Mouse (Mus musculus) NIH3T3 (cell line): ENCODE results near the gene Rnf38.

ENCODE experiments used
- DNase-seq: peaks from one replicate; pipeline ENCODE4 v3.0.0-alpha.2; 2012; ENCODE audit warnings: low read depth

Rnf38 gene

GRCm38 (mm10) chr4:44119410-44120201 is 114.0 kb downstream of the Rnf38 start:
- peak; percentile 79 for DNase-seq

- DNase-seq: no peak
Observed at GRCm38 (mm10) chr4:44115046-44115445, 118.5 kb downstream of the Rnf38 start.

GRCm38 (mm10) chr4:44113393-44114138 is 120.0 kb downstream of the Rnf38 start:
- DNase-seq: no peak

DNA sequence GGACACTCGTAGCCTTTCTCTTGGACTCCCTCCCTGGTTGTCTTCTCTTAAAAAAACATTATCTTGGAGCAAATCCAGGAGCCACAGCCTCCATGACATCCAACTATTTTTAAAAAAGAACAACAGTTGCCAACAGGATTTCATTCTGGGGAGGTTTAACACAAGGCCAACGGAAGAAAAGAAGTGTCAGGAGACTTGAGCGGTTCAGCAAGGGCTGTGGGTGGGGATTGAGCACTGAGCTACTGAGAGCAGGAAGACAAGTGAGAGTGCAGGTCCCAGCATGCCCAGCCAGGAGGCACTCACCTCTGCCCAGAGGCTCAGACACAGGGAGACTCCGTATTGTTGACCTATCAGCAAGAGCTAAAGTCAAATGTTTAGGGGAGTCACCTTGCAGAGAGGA is 120.8 kb downstream of the Rnf38 start:
- no peak for DNase-seq

GRCm38 (mm10) chr4:44110771-44111170 is 122.8 kb downstream of the Rnf38 start:
- DNase-seq: no peak

GRCm38 (mm10) chr4:44108297-44108696 is 125.3 kb downstream of the Rnf38 start:
- no peak for DNase-seq

GRCm38 (mm10) chr4:44107339-44107738 is 126.2 kb downstream of the Rnf38 start:
- peak; percentile 47 for DNase-seq

- peak; percentile 14 for DNase-seq
Observed at GRCm38 (mm10) chr4:44106297-44106821, 127.2 kb downstream of the Rnf38 start.

- DNase-seq: no peak
Observed at GRCm38 (mm10) chr4:44104195-44104917, 129.2 kb downstream of the Rnf38 start.

DNA sequence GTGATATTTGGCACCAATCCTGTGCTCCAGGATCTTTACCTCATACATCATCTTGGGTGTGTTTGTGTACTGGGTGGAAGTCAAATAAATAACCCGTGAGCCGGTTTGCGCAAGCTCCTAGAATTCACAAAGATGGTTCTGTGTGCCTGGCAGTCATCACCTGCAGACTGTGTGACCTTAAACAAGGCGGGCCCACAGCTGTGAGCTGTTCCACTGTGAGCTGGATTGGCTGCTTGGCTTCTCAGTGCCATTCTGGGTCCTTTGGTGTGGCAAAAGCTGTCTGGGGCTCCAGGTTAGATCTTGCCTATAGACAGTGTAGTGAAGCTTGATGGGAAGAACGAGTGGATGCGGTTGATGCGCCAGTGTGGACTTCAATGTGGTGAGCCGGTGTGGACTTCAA is 130.0 kb downstream of the Rnf38 start:
- no peak for DNase-seq

DNA sequence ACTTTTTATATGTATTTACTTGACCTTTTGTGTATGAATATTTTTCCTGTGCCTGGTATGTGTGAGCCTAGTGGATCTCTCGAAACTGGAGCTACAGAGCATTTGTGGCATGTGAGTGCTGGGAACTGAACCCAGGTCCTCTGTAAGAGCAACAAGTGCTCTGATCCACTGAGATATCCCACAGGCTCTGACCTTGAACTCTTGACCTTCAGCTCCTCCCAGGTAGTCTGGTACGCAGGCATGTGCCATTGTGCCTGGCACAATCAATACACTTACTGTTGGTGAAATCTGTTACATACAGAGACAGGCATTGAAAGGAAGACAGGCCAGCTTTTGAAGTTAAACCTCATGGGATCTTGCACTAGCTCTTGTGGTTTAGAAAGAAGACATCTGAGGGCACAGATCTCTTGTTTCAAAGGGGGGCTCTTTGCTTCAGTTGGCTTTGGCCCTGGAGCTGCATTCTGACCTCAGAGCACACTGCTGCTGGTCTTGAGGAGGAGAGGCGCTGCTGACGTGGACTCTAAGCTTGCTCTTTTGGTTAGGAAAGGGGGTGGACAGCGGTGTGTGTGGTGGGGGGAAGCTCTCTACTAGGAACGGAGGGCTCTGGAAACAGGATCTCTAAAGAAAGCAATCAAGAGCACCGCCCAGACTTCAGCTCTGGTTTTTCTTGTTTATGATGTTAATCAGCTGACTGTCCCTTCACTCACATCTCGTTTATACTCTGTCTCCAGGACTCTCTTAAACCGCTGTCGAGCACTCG is 135.8 kb downstream of the Rnf38 start:
- DNase-seq: no peak

DNA sequence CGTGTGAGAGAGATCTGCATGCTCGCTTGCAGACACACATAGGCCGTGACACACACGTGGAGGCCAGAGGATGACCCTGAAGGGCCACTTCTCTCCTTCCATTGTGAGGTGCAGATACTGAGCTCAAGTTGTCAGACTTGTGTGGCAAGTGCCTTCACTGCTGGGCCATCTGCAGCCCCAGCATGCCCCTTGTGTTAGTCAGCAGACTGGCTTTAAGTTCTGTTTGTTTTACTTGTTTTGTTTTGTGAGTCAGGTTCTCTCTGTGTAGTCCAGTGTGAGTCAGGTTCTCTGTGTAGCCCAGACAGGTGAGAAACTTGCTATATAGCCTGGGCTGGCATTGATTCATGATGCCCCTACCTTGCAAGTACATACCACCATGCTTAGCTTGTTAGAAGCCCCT is 139.1 kb downstream of the Rnf38 start:
- peak; percentile 60 for DNase-seq

GRCm38 (mm10) chr4:44092359-44092758 is 141.2 kb downstream of the Rnf38 start:
- no peak for DNase-seq

DNA sequence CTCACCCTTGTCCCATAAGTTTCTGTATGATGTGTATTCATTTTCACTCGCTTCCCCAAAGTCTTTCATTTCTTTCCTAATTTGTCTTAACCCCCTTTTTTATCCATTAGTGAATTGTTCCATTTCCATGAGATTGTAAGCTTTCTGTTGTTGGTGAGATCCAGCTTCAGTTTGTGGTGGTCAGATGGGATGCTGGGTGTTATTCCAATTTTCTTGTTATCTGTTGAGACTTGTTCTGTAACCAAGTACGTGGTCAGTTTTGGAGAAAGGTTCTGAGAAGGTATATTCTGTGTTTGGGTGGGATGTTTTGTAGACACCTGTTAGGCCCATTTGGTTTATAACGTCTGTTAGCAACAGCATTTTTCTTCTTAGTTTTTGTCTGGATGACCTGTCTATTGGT is 148.0 kb downstream of the Rnf38 start:
- DNase-seq: no peak

DNA sequence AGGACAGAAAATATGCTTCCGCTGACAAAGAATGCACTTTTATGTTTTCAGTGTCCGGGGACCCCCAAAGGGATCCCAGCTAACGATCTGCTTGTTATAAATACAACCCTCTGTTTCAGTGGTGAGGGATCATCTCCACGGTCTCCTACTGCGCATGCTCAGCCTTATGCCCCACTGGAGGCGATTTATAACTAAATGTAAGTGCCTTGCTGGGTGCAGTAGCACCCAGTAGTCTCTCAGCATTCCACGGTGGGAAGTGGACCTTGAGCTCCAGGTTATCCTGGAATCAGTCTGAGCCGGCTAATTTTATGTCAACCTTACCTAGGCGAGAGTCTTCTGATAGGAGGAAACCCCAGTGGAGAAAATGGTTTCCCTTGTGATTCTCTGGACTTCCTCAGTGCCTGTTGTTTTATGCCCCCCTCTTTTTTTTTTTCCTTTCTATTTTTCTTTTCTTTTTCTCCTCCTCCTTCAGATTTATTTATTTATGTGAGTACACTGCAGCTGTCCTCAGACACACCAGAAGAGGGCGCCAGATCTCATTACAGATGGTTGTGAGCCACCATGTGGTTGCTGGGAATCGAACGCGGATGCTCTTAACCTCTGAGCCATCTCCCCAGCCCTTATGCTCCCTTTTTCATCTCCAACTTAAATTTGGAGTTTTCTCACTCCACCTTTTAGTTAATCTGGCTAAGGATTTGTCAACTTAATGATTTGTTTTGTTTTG is 148.8 kb downstream of the Rnf38 start:
- DNase-seq: no peak

GRCm38 (mm10) chr4:44083945-44084344 is 149.6 kb downstream of the Rnf38 start, which contains the start of gene Gne:
Gene Gne, minus strand, starts transcription at chr4:44084177.
- DNase-seq: no peak

DNA sequence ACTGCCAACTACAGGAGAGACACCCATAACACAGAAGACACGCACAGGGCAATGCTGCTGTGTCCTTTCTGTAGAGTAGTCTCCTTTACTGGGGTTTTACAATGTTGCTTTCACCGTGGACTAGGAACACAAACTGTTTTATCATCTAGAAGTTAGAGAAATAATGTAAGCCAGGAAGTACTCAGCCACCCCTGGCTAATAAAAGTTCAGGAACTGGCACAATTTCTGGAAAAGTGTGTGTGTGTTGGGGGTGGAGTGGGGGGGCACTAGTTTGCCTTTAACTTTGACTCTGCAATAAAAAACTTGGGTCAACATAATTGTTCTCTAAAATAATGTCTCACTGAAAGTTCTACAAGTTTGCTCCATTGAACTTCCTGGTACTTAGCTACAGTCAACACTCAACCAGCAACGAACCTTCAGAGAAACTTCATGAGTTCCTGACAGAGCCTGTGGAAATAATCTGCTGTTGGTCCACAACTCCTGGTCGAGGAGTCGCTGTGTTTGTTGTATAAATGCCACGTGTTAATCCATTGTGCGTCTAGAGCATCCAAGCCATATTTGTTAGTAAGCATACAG is 155.1 kb downstream of the Rnf38 start:
- DNase-seq: no peak
